Mouse (Mus musculus) kidney, embryonic 14.5 days (tissue): ENCODE data around the gene Ano10. TPM values are rescaled to one million over a fixed set of nuclear protein-coding genes. Genes with fewer than 3 reads are reported as not detected.

Source experiments
- ATAC-seq: fragments of 200-750 bp; cut with Nextera tagmentation; 2 replicates; pipeline ENCODE4 v1.8.0; 2017; ENCODE audit warnings: moderate number of reproducible peaks, mild to moderate bottlenecking, moderate TSS enrichment, moderate library complexity; ENCODE audit not compliant: low FRiP score, low TSS enrichment
- H3K27ac ChIP-seq: fragments of 300-500 bp; sonication (generic); 2 replicates; pipeline ENCODE4 v1.5.1; 2014; ENCODE audit warnings: low read depth, mild to moderate bottlenecking, low read length, moderate library complexity, mixed read lengths
- H3K27me3 ChIP-seq: fragments of 300-500 bp; sonication (generic); 2 replicates; pipeline ENCODE4 v1.6.1; 2014; ENCODE audit warnings: mild to moderate bottlenecking, low read length; ENCODE audit not compliant: control insufficient read depth, insufficient read depth
- H3K36me3 ChIP-seq: fragments of 300-500 bp; sonication (generic); 2 replicates; pipeline ENCODE4 v1.6.1; 2014; ENCODE audit warnings: low read length, mixed read lengths; ENCODE audit not compliant: control insufficient read depth, insufficient read depth
- H3K4me1 ChIP-seq: fragments of 300-500 bp; sonication (generic); 2 replicates; pipeline ENCODE4 v1.6.1; 2014; ENCODE audit warnings: low read length, mixed read lengths; ENCODE audit not compliant: control insufficient read depth, insufficient read depth
- H3K4me2 ChIP-seq: fragments of 300-500 bp; sonication (generic); replicated peaks from 2 replicates; pipeline ENCODE4 v1.6.1; 2014; ENCODE audit warnings: low read depth, mild to moderate bottlenecking, low read length
- H3K4me3 ChIP-seq: fragments of 300-500 bp; sonication (generic); 2 replicates; pipeline ENCODE4 v1.5.1; 2014; ENCODE audit warnings: mild to moderate bottlenecking, low read length
- H3K9ac ChIP-seq: fragments of 300-500 bp; sonication (generic); 2 replicates; pipeline ENCODE4 v1.6.1; 2014; ENCODE audit warnings: low read depth, mild to moderate bottlenecking, low read length, moderate library complexity
- H3K9me3 ChIP-seq: fragments of 300-500 bp; sonication (generic); 2 replicates; pipeline ENCODE4 v1.6.1; 2016; ENCODE audit warnings: low read length; ENCODE audit not compliant: control insufficient read depth
- WGBS: fragments of 180-500 bp; shearing (Covaris S2); extraction: QIAGEN DNeasy Blood & Tissue Kit; methylation state at CpG from one replicate; pipeline ENCODE4 v1.1.7; 2014; 5-methylcytosine and 5-hydroxymethylcytosine counted together
- polyA plus RNA-seq: library from polyadenylated mRNA; unstranded; fragments of >200 nt; fragmentation: Nextera tagmentation; extraction: Ambion mirVana; gene quantifications from 2 replicates; pipeline ENCODE4 v1.2.1, GENCODE M21; 2014

Ano10 gene
- polyA plus RNA-seq, 1 experiment from 2014 or later, result 37.0 TPM

DNA sequence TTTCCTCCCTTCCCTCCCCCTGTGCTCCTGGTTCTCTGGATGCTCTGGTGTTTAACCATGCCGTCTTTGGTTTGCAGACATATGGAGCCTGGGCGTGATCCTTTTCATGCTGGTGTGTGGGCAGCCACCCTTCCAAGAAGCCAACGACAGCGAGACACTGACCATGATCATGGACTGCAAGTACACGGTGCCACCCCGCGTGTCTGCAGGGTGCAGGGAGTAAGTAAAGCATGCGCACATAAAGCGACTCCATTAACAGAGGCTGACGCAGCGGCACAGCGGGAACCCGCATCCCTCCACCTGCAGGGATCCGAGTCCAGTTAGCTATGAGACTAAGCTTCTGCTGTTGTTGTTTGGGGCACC is 137.2 kb downstream of the Ano10 start:
- Histone ChIP-seq H3K36me3 (peaks cover 27% of the 10 kb centered on the region), H3K27me3 (no peaks in the 10 kb centered on the region), H3K9me3 (no peaks in the 10 kb centered on the region), H3K9ac (no peak overlapping the region), H3K4me2 (no peak overlapping the region), H3K27ac (no peak overlapping the region), H3K4me1 (no peaks in the 10 kb centered on the region), H3K4me3 (no peak overlapping the region)
- WGBS, result 96% methylated on average over 14 of the region's 14 CpGs
- no peak for ATAC-seq

DNA sequence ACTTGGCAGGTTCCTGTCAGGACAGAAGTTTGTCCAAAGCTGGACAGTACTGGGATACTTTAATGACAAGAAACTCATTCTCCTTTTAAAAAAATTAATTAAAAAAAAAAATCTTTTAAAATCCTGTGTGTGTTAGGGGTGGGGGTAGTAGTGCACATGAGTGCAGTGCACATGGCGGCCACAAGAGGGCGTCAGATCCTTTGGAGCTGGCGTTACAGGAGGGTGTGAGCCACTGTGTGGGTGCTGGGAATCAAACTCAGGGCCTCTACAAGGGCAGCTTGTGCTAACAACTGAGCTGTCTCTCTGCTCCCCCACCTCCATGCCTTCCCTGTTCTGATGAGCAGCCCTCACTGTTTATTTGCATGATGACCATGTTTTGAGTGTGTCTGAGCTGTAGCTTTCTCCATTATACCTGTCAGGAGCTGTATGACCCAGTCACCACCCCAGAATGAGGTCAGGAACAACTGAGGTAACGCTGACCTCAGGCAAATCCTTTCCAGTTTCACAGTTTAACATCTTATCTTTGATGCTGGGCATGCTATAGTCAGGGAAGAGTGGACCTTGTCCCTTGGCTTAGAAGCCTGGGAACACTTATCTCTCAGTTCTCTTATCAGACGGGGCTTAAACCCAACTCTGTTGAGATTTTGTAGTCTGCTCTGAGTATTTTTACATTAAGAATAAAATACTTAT is 137.7 kb downstream of the Ano10 start:
- no peak overlapping the region for H3K9ac ChIP-seq
- H3K9me3 ChIP-seq, result no peaks in the 10 kb centered on the region
- no peaks in the 10 kb centered on the region for H3K4me1 ChIP-seq
- no peak for ATAC-seq
- H3K4me2 ChIP-seq, result no peak overlapping the region
- H3K27ac ChIP-seq, result no peak overlapping the region
- 91% methylated on average over 5 of the region's 5 CpGs for WGBS
- no peaks in the 10 kb centered on the region for H3K27me3 ChIP-seq
- peaks cover 27% of the 10 kb centered on the region for H3K36me3 ChIP-seq
- no peak overlapping the region for H3K4me3 ChIP-seq

DNA sequence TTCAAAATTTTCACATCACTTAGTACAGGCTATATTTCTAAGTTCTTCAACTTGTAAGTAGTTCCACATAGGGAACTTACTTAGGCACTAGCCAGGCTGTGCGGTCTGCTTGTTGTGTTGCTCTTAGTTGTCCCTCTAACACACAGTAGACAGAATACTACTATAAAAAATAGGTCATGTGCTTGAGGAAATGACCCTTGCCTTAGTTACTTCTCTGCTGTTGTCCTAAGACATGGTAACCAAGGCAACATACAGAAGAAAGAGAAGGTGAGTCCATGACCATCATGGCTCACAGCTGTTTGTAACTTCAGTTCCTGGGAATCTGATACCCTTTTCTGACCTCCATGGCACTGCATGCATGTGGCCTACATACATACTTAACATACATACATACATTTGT is 139.0 kb downstream of the Ano10 start:
- H3K4me2 ChIP-seq, result no peak overlapping the region
- H3K9ac ChIP-seq, result no peak overlapping the region
- H3K4me3 ChIP-seq, result no peak overlapping the region
- no peak for ATAC-seq
- H3K27me3 ChIP-seq, result no peaks in the 10 kb centered on the region
- WGBS, result 93% methylated on average over 1 of the region's 1 CpGs
- no peaks in the 10 kb centered on the region for H3K9me3 ChIP-seq
- H3K4me1 ChIP-seq, result no peaks in the 10 kb centered on the region
- H3K36me3 ChIP-seq, result peaks cover 19% of the 10 kb centered on the region; the same call in 1 of the 2 replicates
- H3K27ac ChIP-seq, result no peak overlapping the region

DNA sequence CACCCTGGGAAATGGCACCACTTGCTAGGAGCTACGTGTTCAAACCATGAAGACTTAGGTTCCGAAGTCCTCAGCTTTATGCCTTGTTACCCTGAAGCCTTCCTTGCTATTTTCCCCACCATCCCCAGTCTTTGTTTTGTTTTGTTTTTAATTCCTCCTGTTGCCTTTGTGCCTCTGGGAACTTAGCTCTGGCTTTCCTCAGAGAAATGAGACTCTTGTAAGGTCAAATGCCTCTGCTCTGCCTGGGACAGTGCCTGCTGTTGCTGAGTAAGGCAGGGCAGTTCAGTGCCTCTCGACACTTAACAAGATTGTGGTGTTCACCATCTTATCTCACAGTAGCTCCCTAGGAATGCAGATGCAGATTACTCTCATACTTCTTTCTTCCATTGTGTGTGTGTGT is 140.8 kb downstream of the Ano10 start:
- Histone ChIP-seq H3K36me3 (peaks cover 14% of the 10 kb centered on the region; the same call in 1 of the 2 replicates), H3K9ac (no peak overlapping the region), H3K9me3 (no peaks in the 10 kb centered on the region), H3K4me3 (no peak overlapping the region), H3K27ac (no peak overlapping the region), H3K4me1 (no peaks in the 10 kb centered on the region), H3K4me2 (no peak overlapping the region), H3K27me3 (no peaks in the 10 kb centered on the region)
- 93% methylated on average over 3 of the region's 3 CpGs for WGBS
- ATAC-seq, result no peak

DNA sequence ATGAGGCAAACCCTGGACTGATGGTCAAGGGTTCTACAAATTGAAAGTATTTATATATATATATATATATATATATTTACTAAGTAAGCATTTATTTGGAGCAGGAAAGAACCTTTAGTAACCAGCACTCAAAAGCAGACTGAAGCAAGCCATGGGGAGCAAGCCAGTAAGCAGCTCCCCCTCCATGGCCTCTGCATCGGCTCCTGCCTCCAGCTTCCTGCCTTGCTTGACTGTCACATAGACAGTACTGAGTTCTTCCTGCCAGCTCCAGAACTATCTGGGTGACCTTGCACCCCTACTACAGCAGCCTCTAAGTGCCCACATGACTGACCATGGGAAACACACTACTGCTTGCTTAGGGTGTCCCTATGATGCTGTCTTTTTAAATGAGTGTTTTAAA is 141.7 kb downstream of the Ano10 start:
- Histone ChIP-seq H3K9me3 (no peaks in the 10 kb centered on the region), H3K9ac (no peak overlapping the region)
- WGBS, result 76% methylated on average over 1 of the region's 1 CpGs

DNA sequence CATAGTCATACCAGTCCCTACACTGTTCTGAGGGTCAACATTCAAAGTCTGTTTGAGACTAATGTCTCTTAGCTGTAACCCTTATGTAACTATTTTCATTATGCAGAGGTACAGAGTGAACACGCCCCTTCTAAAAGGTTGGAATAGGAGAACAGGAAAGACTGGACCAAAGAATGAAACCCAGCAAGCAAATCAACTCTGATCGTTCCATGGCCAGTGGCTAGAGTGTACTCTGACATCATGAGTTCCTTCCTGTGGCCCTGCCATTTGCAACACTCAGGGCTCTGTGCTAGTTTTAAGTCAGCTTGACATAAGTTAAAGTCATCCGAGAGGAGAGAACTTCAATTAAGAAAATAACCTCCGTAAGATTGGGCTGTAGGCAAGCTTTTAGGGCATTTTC is 142.2 kb downstream of the Ano10 start:
- H3K9ac ChIP-seq, result no peak overlapping the region
- H3K36me3 ChIP-seq, result peaks cover 8% of the 10 kb centered on the region; the same call in 1 of the 2 replicates
- no peaks in the 10 kb centered on the region for H3K9me3 ChIP-seq
- 84% methylated on average over 4 of the region's 4 CpGs for WGBS
- no peaks in the 10 kb centered on the region for H3K4me1 ChIP-seq
- ATAC-seq, result no peak
- H3K4me3 ChIP-seq, result no peak overlapping the region
- no peak overlapping the region for H3K4me2 ChIP-seq
- H3K27ac ChIP-seq, result no peak overlapping the region
- no peaks in the 10 kb centered on the region for H3K27me3 ChIP-seq

More for the DNA sequence above, 141.7 kb downstream of the Ano10 start:
- H3K4me3 ChIP-seq, result no peak overlapping the region
- no peak for ATAC-seq
- H3K4me1 ChIP-seq, result no peaks in the 10 kb centered on the region
- no peak overlapping the region for H3K4me2 ChIP-seq
- H3K27me3 ChIP-seq, result no peaks in the 10 kb centered on the region
- no peak overlapping the region for H3K27ac ChIP-seq
- H3K36me3 ChIP-seq, result peaks cover 11% of the 10 kb centered on the region; the same call in 1 of the 2 replicates

DNA sequence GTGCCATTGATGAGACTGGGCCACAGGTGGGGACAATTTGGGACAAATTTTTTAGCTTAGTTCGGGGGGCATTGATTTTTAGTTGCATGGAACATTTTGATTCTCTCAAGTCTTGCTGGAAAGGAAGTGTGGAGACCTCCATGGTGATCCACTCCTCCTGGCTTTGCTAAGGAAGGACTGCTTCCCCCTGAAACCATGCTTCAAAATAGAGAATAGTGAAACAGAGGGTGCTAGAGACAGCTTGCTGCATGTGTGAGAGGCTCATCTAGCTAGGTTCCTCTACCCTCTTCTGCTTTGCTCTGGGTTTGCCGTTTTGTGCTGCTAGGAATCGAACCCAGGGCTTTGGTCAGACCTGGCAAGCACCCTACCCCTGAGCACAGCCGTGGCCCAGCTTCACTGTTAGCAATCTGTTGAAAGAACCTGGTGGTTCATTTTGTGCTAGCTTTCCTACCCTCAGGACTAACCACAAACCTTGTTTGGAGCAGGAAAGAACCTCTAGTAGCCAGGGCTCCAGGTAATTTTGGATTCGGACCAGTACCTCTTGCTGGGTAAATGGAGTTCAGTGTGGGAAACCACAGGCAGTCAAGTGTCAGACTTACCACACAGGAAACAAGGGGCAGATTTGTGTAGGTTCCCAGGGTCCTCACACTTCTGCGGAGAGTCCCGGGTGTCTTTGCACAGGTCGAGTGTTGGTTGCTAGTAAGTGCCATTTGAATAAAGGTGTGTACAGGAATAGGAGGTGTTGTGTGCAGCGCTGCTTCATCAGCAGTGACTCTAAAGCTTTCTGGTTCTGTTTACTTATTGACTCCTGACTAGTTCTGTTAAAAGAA is 144.0 kb downstream of the Ano10 start:
- WGBS, result 86% methylated on average over 9 of the region's 9 CpGs

DNA sequence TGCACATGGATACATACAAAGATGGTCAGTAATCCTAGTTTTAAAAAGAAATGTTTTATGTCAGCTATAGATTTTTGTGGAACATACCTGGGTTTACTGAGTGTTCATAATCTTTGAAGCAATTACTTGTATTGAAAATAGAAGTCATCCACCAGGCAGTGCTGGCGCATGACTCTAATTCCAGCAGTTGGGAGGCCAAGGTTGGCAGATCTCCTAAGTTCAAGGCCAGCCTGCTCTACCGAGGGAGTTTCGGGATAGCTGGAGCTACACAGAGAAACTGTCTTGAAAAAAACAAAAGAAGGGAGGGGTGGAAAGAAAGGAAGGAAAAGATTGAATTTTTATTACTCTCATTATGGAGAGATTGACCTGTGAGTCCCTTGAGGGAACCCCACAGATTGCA is 145.9 kb downstream of the Ano10 start:
- WGBS, result 81% methylated on average over 3 of the region's 3 CpGs
- Histone ChIP-seq H3K36me3 (peaks cover 17% of the 10 kb centered on the region), H3K4me2 (no peak overlapping the region), H3K27me3 (no peaks in the 10 kb centered on the region), H3K4me3 (no peak overlapping the region), H3K4me1 (peaks cover 6% of the 10 kb centered on the region; the same call in 1 of the 2 replicates), H3K27ac (no peak overlapping the region), H3K9ac (no peak overlapping the region), H3K9me3 (peaks cover 6% of the 10 kb centered on the region)
- ATAC-seq, result no peak

More for the DNA sequence above, 144.0 kb downstream of the Ano10 start:
- no peak overlapping the region for H3K27ac ChIP-seq
- 0 out of 2 replicates have a peak, but pooled peaks cover 6% of the 10 kb centered on the region for H3K4me1 ChIP-seq
- H3K9me3 ChIP-seq, result no peaks in the 10 kb centered on the region
- H3K9ac ChIP-seq, result no peak overlapping the region
- no peaks in the 10 kb centered on the region for H3K27me3 ChIP-seq
- H3K4me2 ChIP-seq, result no peak overlapping the region
- no peak overlapping the region for H3K4me3 ChIP-seq
- ATAC-seq, result no peak
- peaks cover 5% of the 10 kb centered on the region; the same call in 1 of the 2 replicates for H3K36me3 ChIP-seq
